Mouse (Mus musculus): Measurements from ENCODE around the gene Zfp637.
"Not testable (repeated sequence)": the region's sequence is repeated elsewhere in the genome, so short reads cannot be mapped to it uniquely, and the experiment has no call there.

The Zfp637 gene

DNA sequence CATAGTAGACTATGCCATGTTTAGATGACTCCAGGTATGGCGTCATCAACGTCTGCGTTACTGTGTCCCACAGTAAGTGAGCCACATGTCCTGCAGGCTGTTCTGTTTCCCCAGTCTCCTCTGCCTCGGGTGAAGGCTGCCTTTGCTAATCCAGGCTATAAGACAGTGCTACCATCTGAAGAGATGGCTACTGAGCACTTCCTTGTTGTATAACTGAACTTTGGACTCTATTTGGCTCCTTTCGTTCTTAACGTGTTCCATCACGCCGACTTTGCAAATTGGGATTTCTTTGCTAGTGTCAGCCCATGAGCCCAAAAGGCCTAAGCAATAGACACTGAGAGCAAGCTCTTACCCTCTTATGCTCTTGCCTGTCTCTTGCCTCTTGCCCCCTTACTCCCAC is 27.2 kb downstream of the Zfp637 start:
- DNase-seq = no peak

DNA sequence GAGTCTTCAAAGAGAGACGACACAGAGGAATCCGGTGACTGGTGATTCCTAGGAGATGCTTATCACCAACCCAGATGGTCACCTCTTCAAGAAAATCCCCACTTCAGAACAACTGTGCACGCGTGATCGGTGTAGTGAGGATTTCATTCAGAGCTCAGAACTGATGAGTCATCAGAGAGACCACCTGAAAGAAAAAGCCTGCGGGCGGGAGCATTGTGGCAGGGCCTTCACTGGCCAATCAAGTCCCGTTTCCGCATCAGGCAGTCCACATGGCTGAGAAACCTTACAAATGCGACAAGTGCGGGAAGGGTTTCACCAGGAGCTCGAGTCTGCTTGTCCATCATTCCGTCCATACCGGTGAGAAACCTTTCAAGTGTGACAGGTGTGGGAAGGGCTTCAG is 30.1 kb downstream of the Zfp637 start:
- no peak for DNase-seq

GRCm38 (mm10) chr6:117873450-117873849 is 32.5 kb downstream of the Zfp637 start:
- DNase-seq = not testable (repeated sequence)

GRCm38 (mm10) chr6:117874621-117875281 is 33.8 kb downstream of the Zfp637 start:
- no peak for DNase-seq

- DNase-seq = peak; percentile 86 to 93
Observed at GRCm38 (mm10) chr6:117878700-117879407, 37.9 kb downstream of the Zfp637 start.

DNA sequence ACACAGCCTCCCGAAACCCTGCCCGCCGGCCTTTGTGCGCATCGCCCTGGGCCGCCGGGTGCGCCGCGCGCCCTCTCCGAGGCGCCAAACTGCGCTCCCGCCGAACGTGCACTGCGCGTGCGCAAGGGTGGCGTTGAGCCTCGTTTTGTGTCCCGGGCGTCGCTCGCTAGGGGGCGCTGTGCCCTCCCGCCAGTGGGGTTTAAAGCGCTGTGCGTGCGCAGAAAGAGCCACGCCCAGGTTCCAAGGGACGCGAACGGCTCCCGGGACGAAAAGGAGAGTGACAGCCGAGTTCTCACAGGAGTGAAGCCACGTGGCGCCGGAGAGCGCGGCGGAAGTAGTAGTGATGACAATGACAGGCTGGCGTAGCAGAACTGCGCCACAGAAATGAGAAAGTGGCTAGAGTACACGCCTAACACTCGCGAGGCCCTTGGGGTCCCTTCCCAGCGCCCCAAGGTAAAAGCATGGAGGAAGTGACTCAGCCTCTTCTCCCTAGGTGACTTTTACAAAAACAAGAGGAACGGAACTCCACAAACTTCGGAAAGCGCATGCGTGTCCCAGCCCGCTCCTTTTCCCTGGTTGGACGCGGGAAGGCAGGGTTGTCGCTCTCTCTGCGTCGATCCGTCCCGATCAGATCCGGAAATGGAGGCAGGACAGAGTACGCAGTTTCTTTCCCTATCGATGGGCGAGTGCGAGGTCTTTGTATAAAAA is 38.6 kb downstream of the Zfp637 start:
- peak; percentile 100 for DNase-seq

- no peak for DNase-seq
Observed at GRCm38 (mm10) chr6:117880394-117880838, 39.4 kb downstream of the Zfp637 start.

DNA sequence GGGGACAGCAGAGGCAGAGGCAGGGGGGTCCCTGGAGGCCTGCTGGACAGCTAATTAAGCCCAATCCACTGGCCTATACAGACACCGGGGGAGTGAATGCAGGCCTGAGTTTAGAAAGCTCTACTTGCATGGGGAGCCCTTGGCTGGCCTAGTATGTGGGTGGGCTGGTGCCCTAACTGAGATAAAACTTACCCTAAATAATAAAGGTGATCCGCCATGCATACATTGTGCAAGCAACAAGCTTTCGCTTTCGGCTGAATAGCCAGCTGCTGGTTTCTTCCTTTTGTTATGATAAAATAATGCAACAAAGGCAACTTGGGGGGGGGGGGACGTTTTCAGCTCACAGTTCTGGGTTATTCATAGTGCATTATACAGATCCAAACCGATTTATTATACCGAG is 40.2 kb downstream of the Zfp637 start:
- no peak for DNase-seq

GRCm38 (mm10) chr6:117881997-117882396 is 41.0 kb downstream of the Zfp637 start:
- DNase-seq = no peak

DNA sequence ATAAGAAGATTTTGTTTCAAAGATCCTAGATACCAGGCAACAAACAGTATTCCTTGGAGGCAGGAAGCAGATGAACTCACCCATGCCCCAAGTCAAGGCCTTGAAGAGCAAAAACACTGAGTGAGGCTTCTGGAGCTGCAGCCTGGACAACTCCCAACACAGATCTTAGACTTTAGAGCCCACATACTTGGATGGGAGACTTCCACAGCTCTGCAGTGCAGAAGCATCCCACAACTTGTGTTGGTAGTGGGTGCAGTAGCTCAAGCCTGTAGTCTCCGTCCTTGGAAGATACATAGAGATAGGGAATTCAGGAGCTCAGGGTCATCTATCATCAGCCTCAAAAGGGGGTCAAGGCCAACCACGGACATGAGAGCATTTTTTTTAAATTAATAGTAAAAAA is 45.0 kb downstream of the Zfp637 start:
- no peak for DNase-seq

- no peak for DNase-seq
Observed at GRCm38 (mm10) chr6:117888032-117888431, 47.1 kb downstream of the Zfp637 start.

DNA sequence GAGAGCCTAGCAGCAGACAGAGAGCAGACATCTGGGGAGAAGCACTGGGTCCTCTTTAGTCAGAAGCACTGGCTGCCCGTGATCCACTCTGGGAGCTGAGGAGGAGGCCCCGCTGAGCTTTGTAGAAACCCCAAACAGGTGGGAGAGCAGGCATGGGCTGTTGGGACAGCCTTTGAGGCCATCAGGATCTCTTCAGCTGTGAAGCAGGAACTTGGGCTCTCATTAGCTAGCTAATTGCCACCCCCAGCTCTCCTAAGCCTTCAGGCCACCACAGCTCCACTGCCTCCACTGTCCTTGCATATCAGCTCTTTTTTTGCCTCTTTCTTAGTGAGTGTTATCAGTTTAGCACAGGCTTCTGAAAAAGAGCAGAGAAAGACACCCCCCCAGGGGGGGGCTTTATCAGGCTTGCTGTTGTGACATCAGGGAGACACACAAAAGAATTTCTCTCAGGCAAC is 47.7 kb downstream of the Zfp637 start:
- DNase-seq = no peak

DNA sequence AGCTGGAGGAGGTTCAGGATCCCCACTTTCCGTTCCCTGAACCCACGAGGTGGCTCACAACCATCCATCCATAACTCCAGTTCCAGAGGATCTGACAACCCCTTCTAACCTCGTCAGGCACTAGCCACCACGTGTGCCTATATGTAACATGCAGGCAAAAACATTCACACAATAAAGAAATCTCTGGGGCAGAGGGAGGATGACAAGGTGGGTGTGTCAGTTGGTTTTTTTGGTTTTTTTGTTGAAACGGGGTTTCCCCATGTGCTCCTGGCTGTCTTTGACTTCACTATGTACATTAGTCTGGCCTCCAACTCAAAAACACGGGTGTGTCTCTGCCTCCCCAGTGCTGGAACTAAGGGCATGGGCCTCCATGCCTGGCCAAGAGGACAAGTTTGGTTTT is 49.3 kb downstream of the Zfp637 start:
- no peak for DNase-seq

GRCm38 (mm10) chr6:117891369-117892160 is 50.6 kb downstream of the Zfp637 start:
- no peak for DNase-seq

DNA sequence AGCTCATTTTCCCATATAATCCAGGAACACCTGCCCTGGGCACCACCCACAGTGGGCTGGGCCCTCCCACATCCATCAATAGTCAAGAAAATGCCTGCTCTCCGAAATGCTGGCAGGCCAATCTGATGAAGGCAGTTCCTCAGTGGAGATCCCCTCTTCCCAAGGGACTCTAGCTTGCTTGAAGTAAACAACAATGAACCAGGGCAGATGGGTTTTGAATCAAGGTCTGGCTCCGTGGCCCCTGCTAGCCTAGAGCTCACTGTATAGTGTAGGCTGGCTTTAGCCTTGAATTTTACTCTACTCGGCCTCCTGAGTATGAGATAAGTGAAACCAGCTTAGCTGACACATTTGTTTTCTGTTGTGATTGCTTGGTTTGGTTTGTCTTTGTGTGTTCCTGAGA is 51.4 kb downstream of the Zfp637 start:
- no peak for DNase-seq

DNA sequence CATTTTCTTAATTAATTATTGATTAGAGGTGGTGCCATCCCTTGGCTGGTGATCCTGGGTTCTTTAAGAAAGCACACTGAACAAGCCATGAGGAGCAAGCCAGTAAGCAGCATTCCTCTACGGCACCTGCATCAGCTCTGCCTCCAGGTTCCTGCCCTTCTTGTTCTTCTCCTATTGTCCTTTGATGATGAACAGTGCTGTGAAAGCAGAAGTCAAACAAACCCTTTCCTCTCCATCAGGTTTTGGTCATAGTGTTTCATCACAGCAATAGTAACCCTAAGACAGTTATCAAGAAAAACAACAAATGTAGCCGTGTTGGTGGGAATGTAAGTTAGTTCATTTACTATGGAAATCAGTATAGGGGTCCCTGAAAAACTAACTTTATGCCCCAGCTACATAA is 52.5 kb downstream of the Zfp637 start:
- DNase-seq = no peak

Measured in kidney, postnatal 4 days (tissue).